In genomic region chr3:27478563-27479156, GRCm38 (mm10) we compare ENCODE assay signal across 12 mouse cellular contexts.
DNase-seq lines count a peak whose midpoint lies in the region; ATAC-seq lines count a peak whose summit lies in the region.
"Had no signal": no experiment of that assay in that cellular context is flagged by ENCODE, and none has a peak within 500 bp of the region (broad histone marks: within the 10 kb centered on the region; RNA-seq: fewer than 3 reads in every experiment).

No protein-coding gene starts in this region.

- no peaks in the 10 kb centered on the region for H3K27me3 ChIP-seq in forebrain, embryonic 13.5 days
- H3K27me3 ChIP-seq in forebrain, embryonic 12.5 days = no peaks in the 10 kb centered on the region
- H3K27me3 ChIP-seq in hindbrain, embryonic 14.5 days (ENCODE audit: control insufficient read depth, insufficient read depth, low read length) = no peaks in the 10 kb centered on the region
- H3K27me3 ChIP-seq in hindbrain, embryonic 12.5 days = no peaks in the 10 kb centered on the region
- H3K27me3 ChIP-seq: liver, embryonic 15.5 days had no signal

- 0 out of 2 replicates have a peak, but pooled peaks cover 2% of the 10 kb centered on the region for H3K36me3 ChIP-seq in forebrain, embryonic 13.5 days (ENCODE audit: poor library complexity, severe bottlenecking)
- 0 out of 2 replicates have a peak, but pooled peaks cover 6% of the 10 kb centered on the region for H3K36me3 ChIP-seq in forebrain, embryonic 12.5 days (replicated peaks)
- no peaks in the 10 kb centered on the region for H3K36me3 ChIP-seq in hindbrain, embryonic 14.5 days (replicated peaks; ENCODE audit: control insufficient read depth, insufficient read depth)
- H3K36me3 ChIP-seq in hindbrain, embryonic 12.5 days = peaks cover 10% of the 10 kb centered on the region

- no peak overlapping the region for H3K4me2 ChIP-seq in forebrain, embryonic 13.5 days
- no peak overlapping the region for H3K4me2 ChIP-seq in forebrain, embryonic 12.5 days
- no peak overlapping the region for H3K4me2 ChIP-seq in hindbrain, embryonic 14.5 days (replicated peaks)
- no peak overlapping the region for H3K4me2 ChIP-seq in hindbrain, embryonic 12.5 days (replicated peaks)
- H3K4me2 ChIP-seq: liver, embryonic 15.5 days had no signal

- 71% methylated on average over 16 of the region's 16 CpGs for WGBS in forebrain, embryonic 13.5 days
- WGBS in forebrain, embryonic 12.5 days = 86% methylated on average over 16 of the region's 16 CpGs
- WGBS in hindbrain, embryonic 14.5 days = 80% methylated on average over 16 of the region's 16 CpGs
- 94% methylated on average over 16 of the region's 16 CpGs for WGBS in hindbrain, embryonic 12.5 days

- no peak overlapping the region for H3K4me3 ChIP-seq in forebrain, embryonic 13.5 days
- H3K4me3 ChIP-seq in forebrain, embryonic 12.5 days (replicated peaks) = no peak overlapping the region
- H3K4me3 ChIP-seq in hindbrain, embryonic 14.5 days (replicated peaks; ENCODE audit: low read length) = no peak overlapping the region
- H3K4me3 ChIP-seq in hindbrain, embryonic 12.5 days = no peak overlapping the region
- H3K4me3 ChIP-seq: liver, embryonic 15.5 days had no signal

- DNase-seq in hindbrain, embryonic 14.5 days (ENCODE audit: low spot score) = peak; percentile 46
- DNase-seq in Muller cell, postnatal 12 days (ENCODE audit: inconsistent ontology term) = peak; percentile 81
- peak; percentile 60 to 72 for DNase-seq in layer of hippocampus, adult 18-20 months (ENCODE audit: low spot score in 2 of 2)
- DNase-seq in urinary bladder, postnatal 36 days (ENCODE audit: low spot score in 2 of 2) = no peak
- DNase-seq in c-Kit-positive CD71-positive TER-119-positive erythroid progenitor cells, embryonic 14.5 days (ENCODE audit: low spot score) = no peak
- DNase-seq: cerebellum, adult 18-20 months; kidney, adult 18-20 months; thymus, postnatal 14 days had no signal

- no peaks in the 10 kb centered on the region for H3K9me3 ChIP-seq in forebrain, embryonic 13.5 days (replicated peaks)
- no peaks in the 10 kb centered on the region for H3K9me3 ChIP-seq in forebrain, embryonic 12.5 days
- H3K9me3 ChIP-seq in hindbrain, embryonic 14.5 days (ENCODE audit: control insufficient read depth, low read length) = no peaks in the 10 kb centered on the region
- no peaks in the 10 kb centered on the region for H3K9me3 ChIP-seq in hindbrain, embryonic 12.5 days (replicated peaks)
- H3K9me3 ChIP-seq: liver, embryonic 15.5 days had no signal

- H3K4me1 ChIP-seq in forebrain, embryonic 13.5 days = peaks cover 11% of the 10 kb centered on the region
- no peaks in the 10 kb centered on the region for H3K4me1 ChIP-seq in forebrain, embryonic 12.5 days
- H3K4me1 ChIP-seq in hindbrain, embryonic 14.5 days (replicated peaks; ENCODE audit: control insufficient read depth, insufficient read depth, low read length) = no peaks in the 10 kb centered on the region
- no peaks in the 10 kb centered on the region for H3K4me1 ChIP-seq in hindbrain, embryonic 12.5 days
- H3K4me1 ChIP-seq: liver, embryonic 15.5 days had no signal

- peak; percentile 79 for ATAC-seq in forebrain, embryonic 13.5 days
- no peak for ATAC-seq in forebrain, embryonic 12.5 days (ENCODE audit: low FRiP score)
- peak; percentile 74; the same call in 1 of the 2 replicates for ATAC-seq in hindbrain, embryonic 14.5 days (ENCODE audit: low FRiP score)
- ATAC-seq in hindbrain, embryonic 12.5 days (ENCODE audit: low FRiP score) = no peak

- H3K9ac ChIP-seq in forebrain, embryonic 13.5 days = no peak overlapping the region
- H3K9ac ChIP-seq in forebrain, embryonic 12.5 days = no peak overlapping the region
- no peak overlapping the region for H3K9ac ChIP-seq in hindbrain, embryonic 14.5 days
- H3K9ac ChIP-seq in hindbrain, embryonic 12.5 days = no peak overlapping the region
- H3K9ac ChIP-seq: liver, embryonic 15.5 days had no signal

- peak overlapping the region; percentile 57; the same call in 1 of the 2 replicates for H3K27ac ChIP-seq in forebrain, embryonic 13.5 days
- H3K27ac ChIP-seq in forebrain, embryonic 12.5 days = no peak overlapping the region
- H3K27ac ChIP-seq in hindbrain, embryonic 14.5 days = no peak overlapping the region
- no peak overlapping the region for H3K27ac ChIP-seq in hindbrain, embryonic 12.5 days
- H3K27ac ChIP-seq: liver, embryonic 15.5 days had no signal

Comparison
In these comparisons a context has a peak if more than half of its experiments do, and no peak if none do; other contexts are left out.
1. ATAC-seq: peak in forebrain, embryonic 13.5 days (single experiment) and hindbrain, embryonic 14.5 days (single experiment); none in forebrain, embryonic 12.5 days (single experiment) and hindbrain, embryonic 12.5 days (single experiment).
2. DNase-seq: peak in hindbrain, embryonic 14.5 days (single experiment), Muller cell, postnatal 12 days (single experiment) and layer of hippocampus, adult 18-20 months (2 of 2); none in urinary bladder, postnatal 36 days (0 of 2) and c-Kit-positive CD71-positive TER-119-positive erythroid progenitor cells, embryonic 14.5 days (single experiment).